Mouse (Mus musculus) liver, postnatal 0 days (tissue): ENCODE results near the gene Dhdh.

Experiments used
- CTCF ChIP-seq: sonication (generic); IDR thresholded peaks from 2 replicates; pipeline ENCODE4 v1.5.1; 2016; ENCODE audit warnings: antibody characterized with exemption, low read depth
- EP300 ChIP-seq: IDR thresholded peaks from 2 replicates; pipeline ENCODE4 v1.6.1; 2016; ENCODE audit warnings: antibody characterized with exemption, low read depth, mild to moderate bottlenecking

GRCm38 (mm10) chr7:45494548-45494947 lies 5.9 kb upstream of the Dhdh start:
- TF ChIP-seq CTCF: no peak
- TF ChIP-seq EP300: no peak
